In the genomic region with DNA sequence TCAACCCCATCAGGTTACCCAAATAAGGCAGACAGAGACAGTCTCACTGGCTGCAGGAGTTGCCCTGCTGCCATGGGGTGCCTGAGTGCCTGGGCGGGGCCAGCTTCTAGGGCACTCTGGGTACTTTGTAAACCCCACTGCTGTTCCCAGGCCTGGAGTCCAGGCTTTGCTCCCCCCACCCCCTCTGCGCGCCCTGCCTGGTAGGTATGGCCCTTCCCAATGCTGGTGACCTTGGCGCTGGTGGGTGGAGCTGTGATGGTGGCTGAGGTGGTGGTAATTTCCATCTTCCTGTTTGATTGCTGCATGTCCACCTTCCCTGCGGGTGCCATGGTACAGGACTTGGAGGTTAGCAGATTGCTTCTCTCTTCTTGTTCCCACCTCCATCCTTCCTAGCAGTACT, we compare ENCODE assay signal across 25 mouse cellular contexts. TPM values are rescaled to one million over a fixed set of nuclear protein-coding genes. Genes with fewer than 3 reads are reported as not detected.
DNase-seq lines count a peak whose midpoint lies in the region; ATAC-seq and TF ChIP-seq lines count a peak whose summit lies in the region.
"Had no signal": no experiment of that assay in that cellular context is flagged by ENCODE, and none has a peak within 500 bp of the region (broad histone marks: within the 10 kb centered on the region; RNA-seq: fewer than 3 reads in every experiment).

No protein-coding gene starts in this region.

- no peak overlapping the region for H3K9ac ChIP-seq in hindbrain, embryonic 16.5 days (ENCODE audit: low read depth, low read length)
- no peak overlapping the region for H3K9ac ChIP-seq in hindbrain, postnatal 0 days (replicated peaks; ENCODE audit: low read length)
- H3K9ac ChIP-seq in limb, embryonic 13.5 days, result no peak overlapping the region
- H3K9ac ChIP-seq: embryonic facial prominence, embryonic 15.5 days; hindbrain, embryonic 12.5 days had no signal

- no peak for TF ChIP-seq CTCF in hindbrain, postnatal 0 days (IDR thresholded peaks at IDR 0.05; ENCODE audit: low read depth)
- TF ChIP-seq CTCF in left cerebral cortex, adult 2 months (IDR thresholded peaks at IDR 0.05), result no peak

- WGBS in hindbrain, embryonic 16.5 days, result 93% methylated on average over 5 of the region's 5 CpGs
- WGBS in hindbrain, postnatal 0 days, result 96% methylated on average over 5 of the region's 5 CpGs
- 88% methylated on average over 5 of the region's 5 CpGs for WGBS in limb, embryonic 13.5 days

- no peak overlapping the region for H3K27ac ChIP-seq in hindbrain, embryonic 16.5 days (ENCODE audit: low read depth, low read length)
- no peak overlapping the region for H3K27ac ChIP-seq in hindbrain, postnatal 0 days
- H3K27ac ChIP-seq in left cerebral cortex, adult 2 months, result peak overlapping the region; percentile 85
- H3K27ac ChIP-seq in limb, embryonic 13.5 days, result peak overlapping the region; percentile 70; the same call in 1 of the 2 replicates
- H3K27ac ChIP-seq: embryonic facial prominence, embryonic 15.5 days; forebrain, embryonic 10.5 days; gastrocnemius, adult 2 months; heart, embryonic 10.5 days; hindbrain, embryonic 12.5 days had no signal

- H3K27me3 ChIP-seq in hindbrain, embryonic 16.5 days (replicated peaks; ENCODE audit: control insufficient read depth, insufficient read depth, low read length), result no peaks in the 10 kb centered on the region
- no peaks in the 10 kb centered on the region for H3K27me3 ChIP-seq in hindbrain, postnatal 0 days (ENCODE audit: insufficient read depth, low read length)
- H3K27me3 ChIP-seq in limb, embryonic 13.5 days, result no peaks in the 10 kb centered on the region
- H3K27me3 ChIP-seq: embryonic facial prominence, embryonic 15.5 days; hindbrain, embryonic 12.5 days; Patski had no signal

- 0 out of 2 replicates have a peak, but pooled peaks have one; percentile 25 for ATAC-seq in hindbrain, embryonic 16.5 days
- no peak for ATAC-seq in hindbrain, postnatal 0 days
- ATAC-seq in limb, embryonic 13.5 days (ENCODE audit: low FRiP score, low read depth), result no peak
- ATAC-seq: forebrain, embryonic 14.5 days; Patski had no signal

- H3K4me3 ChIP-seq in hindbrain, embryonic 16.5 days (ENCODE audit: low read length), result no peak overlapping the region
- H3K4me3 ChIP-seq in hindbrain, postnatal 0 days (ENCODE audit: low read length), result no peak overlapping the region
- H3K4me3 ChIP-seq in left cerebral cortex, adult 2 months, result no peak overlapping the region
- no peak overlapping the region for H3K4me3 ChIP-seq in limb, embryonic 13.5 days
- H3K4me3 ChIP-seq: embryonic facial prominence, embryonic 15.5 days; erythroblast, embryonic 14.5 days; forebrain, embryonic 10.5 days; gastrocnemius, adult 2 months; heart, embryonic 10.5 days; hindbrain, embryonic 12.5 days had no signal

- no peaks in the 10 kb centered on the region for H3K4me1 ChIP-seq in hindbrain, embryonic 16.5 days (ENCODE audit: control insufficient read depth, insufficient read depth, low read depth, low read length)
- H3K4me1 ChIP-seq in hindbrain, postnatal 0 days (ENCODE audit: insufficient read depth, low read length), result no peaks in the 10 kb centered on the region
- H3K4me1 ChIP-seq in limb, embryonic 13.5 days, result peaks cover 19% of the 10 kb centered on the region
- H3K4me1 ChIP-seq: embryonic facial prominence, embryonic 15.5 days; forebrain, embryonic 10.5 days; hindbrain, embryonic 12.5 days had no signal

- H3K4me2 ChIP-seq in hindbrain, embryonic 16.5 days (ENCODE audit: low read length), result no peak overlapping the region
- H3K4me2 ChIP-seq in hindbrain, postnatal 0 days (ENCODE audit: low read depth, low read length), result no peak overlapping the region
- H3K4me2 ChIP-seq in limb, embryonic 13.5 days (replicated peaks), result no peak overlapping the region
- H3K4me2 ChIP-seq: embryonic facial prominence, embryonic 15.5 days; hindbrain, embryonic 12.5 days had no signal

- no peaks in the 10 kb centered on the region for H3K9me3 ChIP-seq in hindbrain, embryonic 16.5 days (ENCODE audit: control insufficient read depth, low read length)
- no peaks in the 10 kb centered on the region for H3K9me3 ChIP-seq in hindbrain, postnatal 0 days (ENCODE audit: low read length)
- no peaks in the 10 kb centered on the region for H3K9me3 ChIP-seq in limb, embryonic 13.5 days
- H3K9me3 ChIP-seq: embryonic facial prominence, embryonic 15.5 days; forebrain, embryonic 10.5 days; heart, embryonic 10.5 days; hindbrain, embryonic 12.5 days had no signal

- H3K36me3 ChIP-seq in hindbrain, embryonic 16.5 days (ENCODE audit: control insufficient read depth, insufficient read depth, low read length), result peaks cover 17% of the 10 kb centered on the region
- peaks cover 60% of the 10 kb centered on the region for H3K36me3 ChIP-seq in hindbrain, postnatal 0 days (ENCODE audit: insufficient read depth, low read length)
- H3K36me3 ChIP-seq in limb, embryonic 13.5 days, result peaks cover 74% of the 10 kb centered on the region

- intact Hi-C loops in left cerebral cortex, adult 2 months (cut with DNase I), result no loop called here
- intact Hi-C loops in left cerebral cortex, postnatal 14 days (cut with DNase I), result no loop called here

- no peak for DNase-seq in hindbrain, postnatal 0 days (ENCODE audit: low spot score)
- DNase-seq in left cerebral cortex, adult 2 months (ENCODE audit: extremely low spot score in 1 of 2, low spot score in 2 of 2), result no peak
- DNase-seq in left cerebral cortex, postnatal 14 days (ENCODE audit: low spot score in 2 of 2), result no peak
- DNase-seq in R1 (ENCODE audit: low read depth, low spot score), result peak; percentile 60
- no peak for DNase-seq in right cerebral cortex, postnatal 14 days
- no peak for DNase-seq in lung, postnatal 14 days
- DNase-seq: adrenal gland, adult 8-10 months; adrenal gland, postnatal 36 days; cerebellum, adult 2 months; cerebellum, postnatal 14 days; gastrocnemius, adult 2 months; gastrocnemius, postnatal 25 days; heart, postnatal 10 days; heart, postnatal 4 days had no signal

RNA-seq across cellular contexts. Expression of a gene that starts 17.3 kb away (rescaled TPM):
- 2.0 TPM in 2 replicates for polyA plus RNA-seq in hindbrain, embryonic 16.5 days (2015; fragmentation: Nextera tagmentation; extraction: Ambion mirVana)
- 4.7 and 4.8 TPM in 2 replicates for total RNA-seq in hindbrain, postnatal 0 days (2014; rRNA removed)
- polyA plus RNA-seq in hindbrain, postnatal 0 days (2015; fragmentation: Nextera tagmentation; extraction: Ambion mirVana), result 4.5 and 4.7 TPM in 2 replicates
- 10 to 100 TPM; 71.6 to 84.3 TPM for total RNA-seq in left cerebral cortex, adult 2 months (2021)
- 10 to 100 TPM; 61.7 to 63.2 TPM for total RNA-seq in left cerebral cortex, postnatal 14 days (2021)
- 4.2 and 5.2 TPM in 2 replicates for polyA plus RNA-seq in limb, embryonic 13.5 days (2015; fragmentation: Nextera tagmentation; extraction: Ambion mirVana)
- total RNA-seq: common myeloid progenitor, adult 5-6 weeks; gastrocnemius, adult 2 months; gastrocnemius, postnatal 25 days; granulocyte monocyte progenitor cell, adult 5-6 weeks had no signal
- polyA plus RNA-seq: erythroblast, embryonic 14.5 days had no signal

RNA-seq across cellular contexts. Expression of a gene that starts 24.5 kb away (rescaled TPM):
- 19.1 and 21.6 TPM in 2 replicates for polyA plus RNA-seq in hindbrain, embryonic 16.5 days (2015; fragmentation: Nextera tagmentation; extraction: Ambion mirVana)
- 38.1 and 40.2 TPM in 2 replicates for total RNA-seq in hindbrain, postnatal 0 days (2014; rRNA removed)
- polyA plus RNA-seq in hindbrain, postnatal 0 days (2015; fragmentation: Nextera tagmentation; extraction: Ambion mirVana), result 16.3 and 17.3 TPM in 2 replicates
- total RNA-seq in left cerebral cortex, adult 2 months (2021), result 10 to 100 TPM; 92.1 to 95.3 TPM
- total RNA-seq in left cerebral cortex, postnatal 14 days (2021), result 10 to 100 TPM; 60.9 to 70.2 TPM
- polyA plus RNA-seq in limb, embryonic 13.5 days (2015; fragmentation: Nextera tagmentation; extraction: Ambion mirVana), result 25.5 and 28.4 TPM in 2 replicates
- total RNA-seq: common myeloid progenitor, adult 5-6 weeks had no signal

RNA-seq across cellular contexts. Expression of a gene that starts 54.0 kb away (rescaled TPM):
- polyA plus RNA-seq in hindbrain, embryonic 16.5 days (2015; fragmentation: Nextera tagmentation; extraction: Ambion mirVana), result 102 and 116 TPM in 2 replicates
- 141 and 150 TPM in 2 replicates for total RNA-seq in hindbrain, postnatal 0 days (2014; rRNA removed)
- 85.3 and 89.1 TPM in 2 replicates for polyA plus RNA-seq in hindbrain, postnatal 0 days (2015; fragmentation: Nextera tagmentation; extraction: Ambion mirVana)
- 100 to 1,000 TPM; 156 to 177 TPM for total RNA-seq in left cerebral cortex, adult 2 months (2021)
- total RNA-seq in left cerebral cortex, postnatal 14 days (2021), result 100 to 1,000 TPM; 138 to 142 TPM
- 49.9 and 54.4 TPM in 2 replicates for polyA plus RNA-seq in limb, embryonic 13.5 days (2015; fragmentation: Nextera tagmentation; extraction: Ambion mirVana)

RNA-seq across cellular contexts. Expression of a gene that starts 58.1 kb away (rescaled TPM):
- 43.3 and 45.0 TPM in 2 replicates for polyA plus RNA-seq in hindbrain, embryonic 16.5 days (2015; fragmentation: Nextera tagmentation; extraction: Ambion mirVana)
- total RNA-seq in hindbrain, postnatal 0 days (2014; rRNA removed), result 48.8 and 54.5 TPM in 2 replicates
- 39.1 and 42.2 TPM in 2 replicates for polyA plus RNA-seq in hindbrain, postnatal 0 days (2015; fragmentation: Nextera tagmentation; extraction: Ambion mirVana)
- 10 to 100 TPM; 23.7 to 28.0 TPM for total RNA-seq in left cerebral cortex, adult 2 months (2021)
- total RNA-seq in left cerebral cortex, postnatal 14 days (2021), result 10 to 100 TPM; 21.7 to 24.6 TPM
- 25.1 and 25.9 TPM in 2 replicates for polyA plus RNA-seq in limb, embryonic 13.5 days (2015; fragmentation: Nextera tagmentation; extraction: Ambion mirVana)

RNA-seq across cellular contexts. Expression of a gene that starts 58.5 kb away (rescaled TPM):
- 520 and 571 TPM in 2 replicates for polyA plus RNA-seq in hindbrain, embryonic 16.5 days (2015; fragmentation: Nextera tagmentation; extraction: Ambion mirVana)
- 337 and 384 TPM in 2 replicates for total RNA-seq in hindbrain, postnatal 0 days (2014; rRNA removed)
- 371 and 412 TPM in 2 replicates for polyA plus RNA-seq in hindbrain, postnatal 0 days (2015; fragmentation: Nextera tagmentation; extraction: Ambion mirVana)
- 100 to 1,000 TPM; 309 to 316 TPM for total RNA-seq in left cerebral cortex, adult 2 months (2021)
- 100 to 1,000 TPM; 288 to 295 TPM for total RNA-seq in left cerebral cortex, postnatal 14 days (2021)
- polyA plus RNA-seq in limb, embryonic 13.5 days (2015; fragmentation: Nextera tagmentation; extraction: Ambion mirVana), result 920 and 938 TPM in 2 replicates

Comparison
In these comparisons a context has a peak if more than half of its experiments do, and no peak if none do; other contexts are left out.
1. H3K27ac ChIP-seq: peak in left cerebral cortex, adult 2 months (single experiment) and limb, embryonic 13.5 days (single experiment); none in hindbrain, embryonic 16.5 days (single experiment) and hindbrain, postnatal 0 days (single experiment).
2. RNA of a gene that starts 17.3 kb away (total RNA-seq): 71.6 to 84.3 TPM in left cerebral cortex, adult 2 months and 61.7 to 63.2 TPM in left cerebral cortex, postnatal 14 days; 4.7 to 4.8 TPM in hindbrain, postnatal 0 days; every median in the first group is over 10 times any median in the second.